ENCODE assay signal across 29 mouse cellular contexts in the genomic region with DNA sequence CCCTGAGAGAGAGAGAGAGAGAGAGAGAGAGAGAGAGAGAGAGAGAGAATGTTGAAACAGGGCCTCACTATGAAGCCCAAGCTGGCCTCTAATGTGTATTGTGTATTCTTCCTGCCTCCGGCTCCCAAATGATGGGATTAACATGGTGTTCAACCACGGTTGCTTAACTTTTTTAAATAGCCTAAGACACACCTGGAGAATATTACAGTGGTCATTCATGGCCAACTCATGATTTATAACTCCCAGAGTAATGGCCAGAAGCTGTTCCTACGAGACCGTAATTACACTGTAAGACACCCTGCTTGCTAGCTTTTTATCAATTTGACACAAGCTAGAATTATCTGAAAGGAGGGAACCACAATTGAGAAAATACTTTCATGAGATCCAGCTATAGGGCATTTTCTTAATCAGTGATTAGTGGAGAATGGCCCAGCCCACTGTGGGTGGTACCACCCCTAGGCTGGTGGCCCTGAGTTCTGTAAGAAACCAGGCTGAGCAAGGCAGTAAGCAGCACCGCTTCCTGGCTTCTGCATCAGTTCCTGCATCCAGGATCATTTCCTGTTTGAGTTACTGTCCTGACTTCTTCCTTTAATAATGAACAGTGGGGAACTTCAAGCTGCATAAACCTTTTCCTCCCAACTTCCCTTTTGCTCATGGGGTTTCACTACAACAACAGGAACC.
A peak's percentile ranks its signal among the peaks of the same experiment; 100 is the strongest.
DNase-seq lines count a peak whose midpoint lies in the region; ATAC-seq and TF ChIP-seq lines count a peak whose summit lies in the region.
"Had no signal": no experiment of that assay in that cellular context is flagged by ENCODE, and none has a peak within 500 bp of the region (broad histone marks: within the 10 kb centered on the region; RNA-seq: fewer than 3 reads in every experiment).

No protein-coding gene starts in this region.

- H3K36me3 ChIP-seq in MEL (ENCODE audit: control insufficient read depth in 1 of 2, insufficient read depth in 2 of 2, low read length in 2 of 2): no peaks in the 10 kb centered on the region
- no peaks in the 10 kb centered on the region; the same call in 1 of the 2 replicates for H3K36me3 ChIP-seq in kidney, embryonic 16.5 days (ENCODE audit: insufficient read depth, low read length)
- H3K36me3 ChIP-seq: embryonic facial prominence, embryonic 10.5 days; forebrain, embryonic 10.5 days had no signal

- H3K4me1 ChIP-seq in MEL (ENCODE audit: control insufficient read depth in 1 of 2, insufficient read depth in 2 of 2, low read length in 2 of 2): peaks cover 0 to 3% of the 10 kb centered on the region in 2 experiments; a peak in 1 of 4 replicates
- H3K4me1 ChIP-seq in kidney, embryonic 16.5 days (ENCODE audit: insufficient read depth, low read length): peaks cover 26% of the 10 kb centered on the region
- H3K4me1 ChIP-seq: embryonic facial prominence, embryonic 13.5 days; forebrain, embryonic 10.5 days; forebrain, embryonic 13.5 days had no signal

- TF ChIP-seq POLR2A in MEL (IDR thresholded peaks at IDR 0.05; ENCODE audit: control insufficient read depth in 1 of 2, insufficient read depth in 1 of 2, low read depth in 1 of 2, low read length in 2 of 2, poor library complexity in 1 of 2): no peak

- H3K27me3 ChIP-seq in MEL (ENCODE audit: control insufficient read depth in 1 of 2, insufficient read depth in 2 of 2, low read length in 2 of 2): no peaks in the 10 kb centered on the region
- no peaks in the 10 kb centered on the region for H3K27me3 ChIP-seq in kidney, embryonic 16.5 days (ENCODE audit: insufficient read depth, low read length)
- H3K27me3 ChIP-seq: embryonic facial prominence, embryonic 13.5 days; forebrain, embryonic 13.5 days; heart, embryonic 13.5 days; Patski had no signal

- peak; percentile 67 for ATAC-seq in megakaryocyte, adult 5-6 weeks (ENCODE audit: poor library complexity, severe bottlenecking)
- ATAC-seq in kidney, embryonic 16.5 days (ENCODE audit: low FRiP score, low TSS enrichment): no peak
- ATAC-seq: forebrain, embryonic 13.5 days; forebrain, embryonic 16.5 days; hindbrain, postnatal 0 days; inflammation-experienced regulatory T-cells, adult 6 months; intestine, embryonic 16.5 days; Patski had no signal

- DNase-seq in MEL (ENCODE audit: low read depth, low spot score): peak; percentile 45
- peak; percentile 84 for DNase-seq in fat pad, adult 2 months (ENCODE audit: extremely low read depth, low read depth, low spot score)
- no peak for DNase-seq in left cerebral cortex, postnatal 36 days (ENCODE audit: low spot score in 2 of 2)
- DNase-seq in cerebellum, postnatal 25 days: no peak
- DNase-seq: adrenal gland, postnatal 10 days; adrenal gland, postnatal 36 days; cerebellum, adult 11 months; cerebellum, adult 8-10 months; cerebellum, postnatal 10 days; embryo, embryonic 11 days; gastrocnemius, postnatal 14 days; heart, adult 2 months; heart, postnatal 14 days; heart, postnatal 4 days had no signal

- 65% methylated on average over 5 of the region's 5 CpGs for WGBS in kidney, embryonic 16.5 days

- intact Hi-C loops in left cerebral cortex, postnatal 36 days (cut with DNase I): no loop called here

- no peak overlapping the region for H3K9ac ChIP-seq in MEL (ENCODE audit: control insufficient read depth, low read depth, low read length, poor library complexity, severe bottlenecking)
- H3K9ac ChIP-seq in kidney, embryonic 16.5 days (replicated peaks; ENCODE audit: low read length): no peak overlapping the region
- H3K9ac ChIP-seq: embryonic facial prominence, embryonic 13.5 days; forebrain, embryonic 13.5 days; heart, embryonic 13.5 days; hindbrain, embryonic 14.5 days had no signal

- no peak for TF ChIP-seq RAD21 in MEL (IDR thresholded peaks at IDR 0.05; ENCODE audit: low read depth, low read length)

- TF ChIP-seq EP300 in MEL (IDR thresholded peaks at IDR 0.05; ENCODE audit: low read depth in 1 of 2, low read length in 2 of 2): no peak

- H3K9me3 ChIP-seq in MEL (replicated peaks; ENCODE audit: insufficient read depth, low read length): no peaks in the 10 kb centered on the region
- H3K9me3 ChIP-seq in kidney, embryonic 16.5 days (ENCODE audit: low read length): no peaks in the 10 kb centered on the region
- H3K9me3 ChIP-seq: embryonic facial prominence, embryonic 10.5 days; embryonic facial prominence, embryonic 13.5 days; forebrain, embryonic 10.5 days; forebrain, embryonic 13.5 days; heart, embryonic 10.5 days; heart, embryonic 13.5 days had no signal

- no peaks in the 10 kb centered on the region for H3K79me2 ChIP-seq in MEL (ENCODE audit: control insufficient read depth, insufficient read depth, low read length, poor library complexity)

- H3K4me3 ChIP-seq in MEL (ENCODE audit: control insufficient read depth in 1 of 2, insufficient read depth in 1 of 2, low read depth in 2 of 2, low read length in 2 of 2): no peak overlapping the region
- no peak overlapping the region for H3K4me3 ChIP-seq in kidney, embryonic 16.5 days (ENCODE audit: low read length)
- H3K4me3 ChIP-seq: embryonic facial prominence, embryonic 10.5 days; embryonic facial prominence, embryonic 13.5 days; erythroblast, embryonic 14.5 days; forebrain, embryonic 10.5 days; forebrain, embryonic 13.5 days; heart, adult 2 months; heart, embryonic 10.5 days; heart, embryonic 13.5 days had no signal

- no peak overlapping the region for H3K27ac ChIP-seq in MEL (ENCODE audit: control insufficient read depth, low read depth, low read length)
- no peak overlapping the region for H3K27ac ChIP-seq in kidney, embryonic 16.5 days (ENCODE audit: low read length)
- H3K27ac ChIP-seq: embryonic facial prominence, embryonic 10.5 days; embryonic facial prominence, embryonic 13.5 days; forebrain, embryonic 10.5 days; forebrain, embryonic 13.5 days; heart, adult 2 months; heart, embryonic 10.5 days; heart, embryonic 13.5 days; hindbrain, embryonic 14.5 days; hindbrain, postnatal 0 days had no signal

- TF ChIP-seq CTCF in MEL (IDR thresholded peaks at IDR 0.05 in 2 of 3, conservative IDR thresholded peaks at IDR 0.05 in 1 of 3; ENCODE audit: control insufficient read depth in 1 of 3, insufficient read depth in 1 of 3, low read depth in 2 of 3, low read length in 3 of 3, poor library complexity in 1 of 3, severe bottlenecking in 1 of 3): no peak

- no peak overlapping the region for H3K4me2 ChIP-seq in kidney, embryonic 16.5 days (replicated peaks; ENCODE audit: low read depth, low read length)
- H3K4me2 ChIP-seq: embryonic facial prominence, embryonic 13.5 days; forebrain, embryonic 13.5 days; heart, embryonic 13.5 days; hindbrain, embryonic 14.5 days had no signal

TF ChIP-seq in MEL, 35 proteins besides CTCF, POLR2A, EP300 and RAD21:
- TF ChIP-seq TBP (IDR thresholded peaks at IDR 0.05; ENCODE audit: low read depth, low read length): no peak
TF ChIP-seq in MEL: peak in this region for 0.

Comparison
In these comparisons a context has a peak if more than half of its experiments do, and no peak if none do; other contexts are left out.
1. DNase-seq: peak in MEL (single experiment) and fat pad, adult 2 months (single experiment); none in left cerebral cortex, postnatal 36 days (0 of 2) and cerebellum, postnatal 25 days (0 of 2).